Mouse (Mus musculus): ENCODE results near the gene Plet1. TPM values are rescaled to one million over a fixed set of nuclear protein-coding genes. Genes with fewer than 3 reads are reported as not detected.

Gene Plet1
- polyA plus RNA-seq (2017; shearing (Covaris generic)), result not detected

DNA sequence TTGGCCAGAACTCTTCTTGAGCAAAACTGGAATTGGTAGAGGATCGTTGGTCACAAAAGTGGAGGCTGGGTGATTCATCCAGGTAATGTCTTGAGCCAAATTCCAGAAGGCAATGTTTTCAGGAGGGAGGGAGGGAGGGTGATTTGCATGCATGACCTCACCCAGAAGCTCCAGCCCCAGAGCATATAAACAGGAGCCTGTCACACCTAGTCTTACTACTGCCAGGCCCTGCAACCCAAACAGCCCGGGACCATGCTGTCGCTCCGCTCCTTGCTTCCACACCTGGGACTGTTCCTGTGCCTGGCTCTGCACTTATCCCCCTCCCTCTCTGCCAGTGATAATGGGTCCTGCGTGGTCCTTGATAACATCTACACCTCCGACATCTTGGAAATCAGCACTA lies at the start of gene Plet1:
TSS of gene Plet1 (plus strand) at position 215 of the 400 bp plus-strand sequence.
- no peak for ATAC-seq

DNA sequence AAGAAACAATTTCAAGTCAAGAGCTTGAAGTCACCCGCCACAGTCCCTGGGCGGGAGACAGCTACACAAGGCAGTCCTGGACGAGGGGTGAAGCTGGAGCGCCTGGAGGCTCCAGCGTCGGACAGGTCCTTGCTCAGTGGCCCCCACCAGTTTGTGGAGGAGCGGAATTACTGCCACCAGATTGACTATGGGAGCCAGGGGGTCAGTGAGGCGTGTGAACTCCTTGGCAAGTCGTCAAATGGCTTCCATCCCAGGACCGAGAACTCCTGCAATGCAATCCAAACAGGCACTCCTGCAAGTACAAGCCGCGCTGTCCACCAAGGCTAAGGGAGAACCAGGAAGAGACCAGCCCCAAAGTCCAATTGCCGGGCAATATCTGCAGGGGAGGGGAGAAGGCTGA lies 45.3 kb upstream of the Plet1 start:
- ATAC-seq, result no peak

DNA sequence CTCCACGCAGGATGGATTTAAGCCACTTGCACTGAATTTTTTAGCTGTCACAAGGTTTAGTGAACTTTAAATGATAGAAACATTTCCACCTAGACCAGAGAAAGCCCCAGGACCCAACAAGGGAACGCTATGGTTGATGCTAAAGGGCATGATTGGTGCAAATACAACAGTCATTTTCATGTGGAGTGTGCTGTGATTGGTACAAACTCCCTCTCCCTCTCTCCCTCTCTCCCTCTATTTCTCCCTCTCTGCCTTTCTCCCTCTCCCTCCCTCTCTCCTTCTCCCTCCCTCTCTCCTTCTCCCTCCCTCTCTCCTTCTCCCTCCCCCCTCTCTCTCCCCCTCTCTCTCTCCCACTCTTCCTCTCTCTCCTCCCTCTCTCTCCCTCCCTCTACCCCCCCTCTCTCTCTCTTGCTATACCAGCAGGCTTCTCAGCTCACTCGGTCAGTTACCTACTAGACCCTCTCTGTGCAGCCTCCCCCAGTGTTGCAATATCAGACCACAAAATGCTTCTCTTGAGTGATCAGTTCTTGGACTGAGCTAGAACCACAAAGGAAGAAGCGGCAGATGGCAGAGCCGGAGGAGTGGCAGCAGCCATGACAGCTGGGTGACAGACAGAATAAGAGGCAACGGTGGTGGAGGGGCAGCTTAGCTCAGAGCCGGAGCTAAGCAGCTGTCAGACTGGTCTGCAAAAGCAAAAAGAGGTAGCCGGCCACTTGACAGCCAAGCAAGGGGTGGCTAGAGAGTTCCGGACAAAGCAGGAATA lies 42.7 kb upstream of the Plet1 start:
- ATAC-seq, result no peak

DNA sequence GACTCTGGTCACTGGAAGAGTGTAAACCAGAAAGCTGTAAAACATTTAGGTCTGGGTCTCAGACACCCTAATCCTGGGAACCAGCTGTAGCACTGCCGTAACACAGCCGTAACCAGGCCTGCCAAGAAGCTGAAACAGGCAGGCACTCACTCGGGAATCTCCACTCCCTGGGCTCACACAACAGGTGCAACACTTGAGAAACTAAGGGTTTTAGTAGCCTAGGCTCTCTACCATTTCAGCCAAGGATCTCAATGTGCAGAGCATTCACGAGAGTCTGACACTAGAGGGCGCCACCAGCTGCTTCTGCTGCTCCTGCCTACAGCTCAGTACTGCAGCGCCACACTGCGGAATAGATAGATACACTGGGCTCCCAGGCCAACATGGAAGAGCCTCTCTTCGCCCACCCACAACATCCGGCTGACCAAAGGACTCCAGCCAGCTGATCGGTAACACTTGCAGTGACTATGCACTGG lies 42.0 kb upstream of the Plet1 start:
- peak; percentile 32 for ATAC-seq

DNA sequence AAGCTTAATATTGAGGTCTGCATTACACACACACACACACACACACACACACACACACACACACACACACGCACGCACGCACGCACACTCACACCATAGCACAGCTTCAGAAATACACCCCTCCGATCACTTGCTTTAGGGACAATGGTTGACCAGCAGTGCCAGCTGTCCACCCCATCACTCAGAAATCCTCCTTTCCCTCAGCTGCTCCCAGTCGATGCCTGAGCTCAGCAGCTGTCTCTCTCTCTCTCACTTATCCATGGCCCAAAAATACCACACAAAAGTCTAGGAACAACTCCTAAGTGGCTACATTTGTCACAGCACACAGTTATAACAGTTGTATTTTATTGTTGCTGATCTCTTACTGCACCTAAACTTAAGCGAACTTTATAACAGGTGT lies 36.7 kb upstream of the Plet1 start:
- no peak for ATAC-seq

DNA sequence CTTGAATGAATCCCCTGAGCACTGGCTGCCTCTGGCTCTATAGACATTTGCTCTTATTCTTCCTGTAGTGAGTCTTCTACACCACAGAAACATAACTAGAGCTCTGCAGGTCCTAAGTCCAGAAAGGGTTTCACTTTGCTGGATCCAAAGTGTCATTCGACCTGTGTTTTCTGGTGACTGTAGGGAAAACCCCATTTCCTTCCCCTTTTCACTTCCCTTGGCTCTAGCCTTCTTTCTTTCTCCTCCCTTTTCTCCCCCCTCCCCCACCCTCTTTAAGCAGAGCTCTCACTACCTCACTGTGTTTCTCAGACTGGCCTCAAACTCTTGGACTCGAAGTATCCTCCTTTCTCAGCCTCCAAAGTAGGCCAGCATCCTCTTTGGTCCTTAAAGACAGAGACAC lies 34.8 kb upstream of the Plet1 start:
- ATAC-seq, result no peak

DNA sequence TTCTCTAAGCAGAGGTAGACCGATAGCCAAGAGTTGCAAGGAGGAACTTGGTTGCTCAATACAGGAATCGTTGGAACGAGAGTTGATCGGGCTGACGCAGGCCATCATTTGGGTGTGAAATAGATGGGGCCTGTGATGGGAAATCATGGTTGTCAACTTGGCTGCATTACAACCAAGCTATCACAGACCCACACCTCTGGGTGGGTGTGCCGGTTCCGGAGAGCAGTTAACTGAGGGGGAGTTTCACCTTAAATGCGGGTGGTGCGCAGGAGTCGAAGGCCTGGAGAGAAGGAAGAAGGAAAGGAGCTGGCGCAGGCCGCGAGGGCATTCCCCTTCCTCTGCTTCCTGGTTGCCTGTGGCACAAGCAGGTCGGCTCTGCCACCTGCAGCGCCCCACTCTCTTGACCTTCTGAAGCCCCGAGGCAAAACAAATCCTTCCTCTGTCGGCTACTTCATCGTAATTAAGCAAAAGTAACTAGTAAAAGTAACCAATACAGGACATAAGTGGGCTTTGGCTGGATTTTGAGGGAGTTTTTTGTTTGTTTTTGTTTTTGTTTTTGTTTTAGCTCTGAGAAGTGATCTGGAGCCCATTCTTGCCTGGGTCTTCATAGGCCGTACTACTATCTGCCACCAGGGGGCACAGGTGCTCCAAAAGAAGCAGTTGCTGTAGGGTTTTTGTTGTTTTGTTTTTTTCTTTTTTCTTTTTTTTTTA lies 31.7 kb upstream of the Plet1 start:
- ATAC-seq, result peak; percentile 84

DNA sequence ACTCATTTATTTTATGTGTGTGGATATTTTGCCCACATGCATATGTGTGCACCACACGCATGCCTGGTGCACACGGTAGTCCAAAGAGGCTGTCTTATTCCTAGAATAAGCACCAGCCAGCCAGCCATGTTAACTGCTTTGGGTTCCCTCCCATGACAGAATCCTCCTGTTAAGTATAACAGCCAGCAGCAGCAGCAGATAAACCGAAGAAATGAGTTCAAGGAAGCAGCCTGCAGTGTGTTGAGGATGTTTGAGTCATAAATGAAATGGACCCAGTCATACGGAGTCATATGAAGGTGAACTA lies 31.2 kb upstream of the Plet1 start:
- ATAC-seq, result no peak

DNA sequence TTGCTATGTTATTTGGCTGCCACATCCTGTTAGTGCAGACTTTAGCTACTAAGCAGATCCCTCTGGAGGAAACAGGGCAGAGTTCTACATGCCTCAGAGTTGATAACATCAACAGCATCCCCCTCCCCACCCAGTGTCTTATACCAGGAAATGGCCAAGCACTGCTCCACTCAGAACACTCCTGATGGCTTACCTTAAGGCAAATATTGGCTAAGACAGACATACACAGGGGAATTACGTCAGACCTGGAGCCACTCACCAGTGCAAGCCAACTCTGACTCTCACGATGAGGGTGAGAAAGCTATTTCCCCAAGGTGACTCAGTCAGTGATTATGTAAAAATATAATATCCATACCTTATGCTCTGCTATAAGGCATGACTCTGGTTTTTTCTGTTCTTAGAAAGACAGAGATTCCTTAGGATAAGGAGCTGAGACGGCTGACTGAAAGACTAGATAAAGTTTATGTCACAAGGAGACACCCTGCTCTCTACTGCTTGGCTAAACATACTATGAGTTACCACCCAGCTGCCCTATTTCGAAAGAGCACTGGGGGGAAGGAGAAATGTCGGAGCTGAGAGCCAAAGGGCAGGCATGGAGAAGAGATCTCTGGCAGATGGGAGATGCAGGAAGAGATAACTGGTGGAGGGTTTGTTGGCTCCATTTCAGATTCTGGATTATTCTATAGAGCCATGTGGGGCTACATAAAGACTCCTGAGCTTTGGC lies 23.8 kb upstream of the Plet1 start:
- ATAC-seq, result peak; percentile 61

DNA sequence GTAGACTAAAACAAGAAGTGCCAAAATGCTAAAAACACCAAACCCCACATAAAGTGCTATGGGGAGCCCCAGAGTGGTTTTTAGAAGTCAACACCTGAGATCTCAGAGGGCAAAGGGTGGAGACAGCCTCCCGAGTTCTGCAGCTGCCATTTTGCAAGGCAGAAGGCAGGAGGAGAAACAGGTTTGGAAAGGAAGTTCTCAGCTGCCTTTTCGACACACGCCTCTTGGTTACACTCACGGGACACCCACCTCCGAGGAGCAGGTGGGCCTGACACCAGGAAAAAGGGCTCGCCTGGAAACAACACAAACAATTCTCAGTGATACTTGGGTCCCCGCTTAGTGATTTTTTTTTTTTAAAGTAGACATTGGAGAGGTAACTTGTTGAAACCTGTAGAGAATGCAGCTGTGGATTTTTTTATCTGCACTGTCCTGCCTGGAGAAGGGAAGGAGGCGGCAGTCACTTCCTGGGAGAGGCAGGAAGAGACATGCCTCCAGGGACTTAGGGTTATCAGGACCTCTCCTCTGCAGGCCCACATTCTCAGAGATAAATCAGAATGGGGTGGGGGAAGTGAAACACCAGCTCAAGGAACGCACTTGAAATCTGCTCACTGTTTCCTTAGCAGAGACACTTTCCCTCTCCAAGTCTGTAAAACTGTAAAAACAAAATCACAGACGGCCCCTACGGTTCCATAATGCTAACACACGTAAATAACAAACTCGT lies 23.0 kb upstream of the Plet1 start:
- no peak for ATAC-seq

DNA sequence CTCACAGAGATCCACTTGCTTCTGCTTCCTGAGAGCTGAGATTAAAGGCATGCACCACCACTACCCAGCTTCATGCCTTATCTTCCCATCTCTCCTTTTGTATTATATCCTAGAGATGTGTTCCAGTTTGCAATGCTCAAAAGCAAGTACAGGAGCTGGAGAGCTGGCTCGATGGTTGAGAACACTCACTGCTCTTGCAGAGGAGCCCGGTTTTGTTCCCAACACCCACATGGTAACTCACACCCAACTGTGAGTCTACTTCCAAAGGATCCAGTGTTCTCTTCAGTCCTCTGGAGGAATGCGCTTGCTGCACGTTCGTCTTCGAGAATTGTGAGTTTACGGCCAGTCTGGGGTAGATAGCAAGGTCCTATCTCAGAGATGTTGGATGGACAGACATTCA lies 19.0 kb upstream of the Plet1 start:
- ATAC-seq, result no peak

DNA sequence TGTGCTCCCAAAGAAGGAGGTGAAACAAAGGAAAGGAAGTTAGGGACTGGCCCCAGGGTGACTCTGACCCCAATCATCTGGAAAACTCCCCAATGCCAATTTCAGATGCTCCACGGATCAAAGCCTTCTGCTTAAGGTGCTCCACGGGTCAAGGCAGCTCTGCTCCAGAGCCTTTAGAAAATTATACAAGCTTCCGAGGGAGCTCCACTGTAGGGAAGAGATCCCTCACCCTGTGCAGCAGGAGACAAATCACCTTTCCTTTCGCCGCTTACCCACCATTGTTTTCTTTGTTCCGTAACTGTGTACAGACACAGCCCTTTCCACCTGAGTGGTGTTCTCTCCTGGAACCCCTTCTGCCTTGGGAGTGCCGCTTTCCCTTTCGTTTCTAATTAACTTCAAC lies 18.6 kb upstream of the Plet1 start:
- ATAC-seq, result no peak

DNA sequence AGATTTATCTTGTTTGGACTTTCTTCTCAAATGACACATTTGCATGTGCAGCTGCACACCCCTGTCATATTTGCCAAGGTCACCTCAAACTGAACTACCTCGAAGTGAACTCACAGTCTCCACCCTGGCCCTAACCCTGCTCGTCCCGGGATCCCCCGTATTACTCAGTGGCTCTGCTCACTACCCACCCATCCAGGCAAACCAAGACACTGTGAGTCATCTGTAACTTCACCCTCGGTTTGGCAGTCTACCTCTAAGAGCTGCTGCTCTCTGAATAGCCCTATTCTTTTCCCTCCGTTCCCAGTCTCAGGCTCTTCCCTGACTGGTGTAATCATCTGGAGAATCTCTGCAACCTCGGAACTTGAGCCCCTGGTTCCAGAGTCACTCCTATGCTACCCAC lies 17.7 kb upstream of the Plet1 start:
- no peak for ATAC-seq

DNA sequence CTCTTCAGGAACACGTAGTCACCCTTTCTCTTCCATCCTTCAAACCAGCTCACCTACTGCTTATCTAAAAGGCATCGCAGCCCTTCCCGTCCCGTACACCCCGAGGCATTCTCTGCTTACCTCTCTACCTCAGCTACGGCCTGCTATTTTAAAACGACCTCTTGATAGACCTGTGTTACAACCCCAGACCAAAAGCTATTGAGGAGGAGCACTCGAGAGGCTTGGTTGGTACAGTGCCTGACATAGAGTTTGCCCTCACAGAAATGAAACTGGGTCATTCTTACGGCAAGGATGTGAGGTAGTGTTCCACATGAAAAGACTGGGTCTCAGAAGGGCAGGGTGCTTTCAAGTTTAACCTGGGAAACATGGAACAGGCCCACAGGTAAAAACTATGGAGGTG lies 17.1 kb upstream of the Plet1 start:
- ATAC-seq, result no peak

DNA sequence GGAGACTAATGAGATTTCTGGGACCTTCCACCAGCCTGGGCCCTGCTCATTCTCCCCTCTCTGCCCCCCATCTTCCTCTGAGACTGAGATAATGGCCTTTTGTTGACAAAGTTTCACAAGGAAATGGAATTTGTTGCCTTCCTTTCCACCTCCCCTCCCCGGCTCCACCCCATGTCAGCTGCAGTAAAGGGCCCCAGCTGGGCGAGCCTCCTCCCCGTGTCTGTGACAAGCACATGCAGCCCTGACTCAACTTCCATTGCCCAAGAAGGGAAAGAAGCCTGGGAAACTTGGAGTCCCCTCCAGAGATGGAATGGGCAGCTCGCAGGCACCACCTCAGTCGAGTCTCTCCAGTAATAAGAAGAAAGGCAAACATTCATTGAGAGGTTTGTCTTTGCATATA lies 15.5 kb upstream of the Plet1 start:
- ATAC-seq, result no peak

DNA sequence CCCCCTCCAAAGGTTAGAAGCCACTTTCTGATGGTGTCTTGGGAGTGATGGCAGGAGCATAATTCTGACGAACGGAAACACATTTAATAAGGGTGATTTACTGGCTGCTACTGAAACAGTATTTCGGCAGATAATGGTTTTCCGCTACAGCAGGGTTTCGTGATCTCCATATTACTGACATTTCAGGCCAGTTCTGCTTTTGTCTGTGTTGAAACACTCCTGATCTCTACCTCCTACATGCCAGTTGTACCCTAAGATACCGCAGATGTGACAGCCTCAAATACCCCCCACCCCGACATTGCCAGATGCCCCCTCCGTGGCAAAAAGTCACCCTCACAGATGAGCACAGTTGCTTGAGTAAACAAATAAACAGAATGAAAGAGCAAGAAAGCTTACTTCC lies 14.8 kb upstream of the Plet1 start:
- ATAC-seq, result no peak

DNA sequence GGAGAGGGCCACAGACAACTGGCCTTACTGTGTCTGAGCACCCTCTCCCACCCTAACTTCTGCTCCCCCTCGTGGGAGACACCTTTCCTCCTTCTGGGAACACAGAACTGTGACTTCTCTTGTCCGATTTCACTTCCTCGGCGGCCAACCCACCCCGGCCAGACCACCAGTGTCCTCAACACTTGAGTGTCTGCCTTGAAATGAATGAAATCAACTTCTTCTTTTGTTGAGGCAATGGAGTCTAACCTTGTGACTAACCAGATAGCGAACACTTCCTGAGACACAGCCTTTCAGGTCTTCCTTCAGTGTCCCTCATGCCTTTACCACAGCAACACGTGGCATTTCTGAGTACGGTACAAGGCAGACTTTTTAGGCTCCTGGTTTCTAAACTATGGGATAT lies 11.6 kb upstream of the Plet1 start:
- no peak for ATAC-seq

DNA sequence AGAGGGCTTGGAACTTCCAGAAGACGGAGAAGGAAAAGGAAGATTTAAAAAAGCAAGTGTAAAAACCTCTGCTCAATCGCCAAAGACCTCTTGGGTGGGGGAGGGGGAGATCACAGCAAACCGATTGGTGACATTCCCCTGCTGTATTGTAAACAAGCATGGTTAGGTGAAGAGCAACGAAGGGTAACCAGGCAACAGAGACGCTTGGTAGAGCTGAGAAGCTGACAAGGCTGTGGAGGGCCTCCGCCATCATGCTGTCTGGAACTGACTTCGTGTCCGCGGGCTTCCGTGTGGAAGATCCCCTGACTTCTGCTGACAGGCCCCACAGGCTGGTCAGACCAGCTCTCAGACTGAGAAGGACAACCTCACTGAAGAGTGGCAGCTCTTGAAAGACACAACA lies 8.8 kb upstream of the Plet1 start:
- ATAC-seq, result no peak

DNA sequence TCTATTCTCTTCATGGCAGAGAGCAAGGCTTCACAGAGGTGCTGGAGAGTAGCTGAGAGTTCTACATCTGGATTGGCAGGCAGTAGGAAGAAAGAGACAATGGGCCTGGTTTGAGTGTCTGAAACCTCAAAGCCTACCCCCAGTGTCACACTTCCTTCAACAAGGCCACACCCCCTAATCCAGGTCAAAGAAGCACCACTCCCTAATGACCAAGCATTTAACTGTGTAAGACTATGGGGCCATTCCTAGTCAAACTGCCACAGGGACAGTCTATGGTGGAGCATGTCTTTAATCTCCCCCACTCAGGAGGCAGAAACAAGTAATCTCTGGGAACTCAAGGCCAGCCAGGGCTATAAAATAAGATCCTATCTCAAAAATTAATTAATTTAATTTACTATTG lies 3.5 kb upstream of the Plet1 start:
- no peak for ATAC-seq

DNA sequence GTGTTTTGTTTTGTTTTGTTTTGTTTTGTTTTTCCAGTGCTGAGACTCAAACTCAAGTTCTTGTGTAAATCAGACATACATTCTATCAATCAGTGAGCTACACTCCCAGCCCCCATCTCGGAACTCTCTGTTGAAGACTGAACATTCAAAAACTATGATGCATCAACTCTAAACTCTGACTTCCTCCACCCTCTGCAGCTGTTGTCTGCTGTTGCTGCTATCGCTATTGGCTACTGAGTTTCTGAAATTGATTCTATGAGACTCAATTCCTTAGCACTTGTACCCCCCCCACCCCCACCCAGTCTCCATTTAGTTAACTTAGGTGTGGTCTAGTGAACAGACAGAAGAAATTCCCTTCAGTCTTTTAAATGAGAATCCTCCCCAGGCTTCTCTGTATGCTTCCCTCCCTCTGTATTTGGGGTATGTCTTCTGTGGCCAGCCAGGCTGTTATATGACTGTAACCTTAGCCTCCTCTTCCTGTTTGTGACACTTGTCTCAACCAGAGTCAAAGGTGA lies 2.7 kb upstream of the Plet1 start:
- ATAC-seq, result no peak

DNA sequence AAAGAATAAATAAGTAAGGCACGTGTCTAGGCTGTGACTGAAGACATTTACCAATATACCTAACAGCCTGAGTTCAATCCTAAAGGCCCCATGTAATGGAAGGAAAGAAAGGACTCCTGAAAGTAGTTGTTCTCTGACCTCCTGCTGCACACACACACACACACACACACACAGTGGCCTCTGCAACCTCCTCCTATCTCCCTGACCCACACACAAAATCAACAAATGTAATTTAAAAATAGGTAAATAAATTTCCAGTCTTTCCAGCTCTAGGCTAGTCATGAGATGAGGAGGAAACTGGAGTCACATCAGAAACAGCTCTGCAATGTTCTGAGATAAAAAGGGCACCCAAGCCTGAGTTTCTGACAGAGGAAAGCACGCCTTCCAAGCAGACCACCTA lies 548 bp upstream of the Plet1 start:
- no peak for ATAC-seq

DNA sequence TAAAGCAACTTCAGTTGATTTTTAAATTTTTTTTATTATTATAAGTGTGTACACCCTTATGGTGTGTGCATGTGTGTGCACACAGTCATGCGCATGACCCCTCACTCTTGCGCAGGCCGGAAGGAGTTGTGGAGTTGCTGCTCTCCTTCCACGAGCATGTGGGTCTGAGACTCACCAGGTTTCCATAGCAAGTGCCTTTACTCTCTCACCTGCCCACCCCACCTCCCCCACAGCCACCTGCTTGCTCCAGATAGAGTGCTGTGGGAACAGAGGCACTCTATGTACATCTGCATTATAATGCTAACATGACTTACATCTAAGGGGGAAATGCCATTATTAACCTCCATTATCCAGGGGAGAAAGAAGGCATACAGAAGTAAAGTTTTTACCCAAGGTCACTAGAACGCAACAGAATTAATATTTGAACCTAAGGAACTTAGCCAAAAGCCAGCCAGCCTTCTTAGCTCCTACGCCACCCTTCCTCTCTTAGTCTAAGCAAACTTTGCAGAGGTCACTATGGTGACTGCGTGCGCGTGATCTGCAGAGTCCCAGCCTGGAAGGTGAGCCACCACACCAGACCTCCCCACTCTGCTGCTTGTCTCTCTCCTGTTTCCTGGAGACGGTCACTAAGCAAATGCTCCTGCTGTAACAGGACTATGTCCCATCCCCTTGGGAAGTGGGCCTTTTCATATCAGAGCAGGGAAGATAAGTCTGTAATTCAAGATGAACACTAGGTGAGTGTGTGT lies 1.3 kb downstream of the Plet1 start:
- no peak for ATAC-seq
